Mouse (Mus musculus) liver (tissue): ENCODE results near the gene Ppp2r5c.

ENCODE experiments used
- DNase-seq: peaks from one replicate; pipeline ENCODE4 v3.0.0-alpha.2; 2020; ENCODE audit warnings: mixed read lengths

The Ppp2r5c gene

GRCm38 (mm10) chr12:110444530-110444929, 2.4 kb upstream of the Ppp2r5c start:
- DNase-seq: no peak

DNA sequence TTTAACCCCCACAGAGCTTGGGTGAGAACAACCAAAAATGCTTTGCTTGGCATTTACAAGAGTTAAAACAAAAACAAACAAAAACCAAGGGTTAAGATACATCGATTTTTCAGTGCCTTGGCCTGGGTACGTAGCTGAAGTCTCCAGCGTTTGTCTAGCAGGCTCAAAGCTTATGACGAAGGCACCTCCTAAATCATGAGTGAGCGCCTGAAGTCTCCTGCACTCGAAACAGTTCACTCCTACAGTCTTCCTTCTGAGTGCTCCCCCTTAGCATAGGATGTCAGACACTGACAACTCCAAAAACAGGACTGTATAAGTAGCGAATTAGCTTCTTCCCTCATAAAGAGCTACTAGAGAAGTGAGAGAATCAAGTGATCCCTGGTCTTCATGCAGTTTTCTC, 1.1 kb upstream of the Ppp2r5c start:
- no peak for DNase-seq

DNA sequence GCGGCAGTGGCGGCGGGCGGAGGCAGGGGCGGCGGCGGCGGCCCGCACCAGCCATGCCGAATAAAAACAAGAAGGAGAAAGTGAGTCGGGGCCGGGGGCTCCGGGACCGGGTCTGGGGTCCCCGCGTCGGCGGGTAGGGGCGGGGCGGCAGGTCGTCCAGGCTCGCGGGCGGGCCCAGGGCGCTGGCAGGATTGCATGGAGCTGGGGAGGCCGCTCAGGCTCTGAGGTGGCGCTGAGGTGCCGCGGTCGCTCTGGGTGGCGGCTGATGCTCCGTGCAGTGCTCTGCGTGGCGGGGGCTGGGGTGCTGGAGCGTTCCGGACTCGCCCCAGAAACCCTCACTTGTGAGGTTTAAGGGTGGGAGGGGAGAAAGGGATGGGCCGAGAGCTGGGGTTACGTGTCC, 386 bp downstream of the Ppp2r5c start:
- peak; percentile 67 for DNase-seq

GRCm38 (mm10) chr12:110448767-110449166, 1.8 kb downstream of the Ppp2r5c start:
- DNase-seq: no peak

DNA sequence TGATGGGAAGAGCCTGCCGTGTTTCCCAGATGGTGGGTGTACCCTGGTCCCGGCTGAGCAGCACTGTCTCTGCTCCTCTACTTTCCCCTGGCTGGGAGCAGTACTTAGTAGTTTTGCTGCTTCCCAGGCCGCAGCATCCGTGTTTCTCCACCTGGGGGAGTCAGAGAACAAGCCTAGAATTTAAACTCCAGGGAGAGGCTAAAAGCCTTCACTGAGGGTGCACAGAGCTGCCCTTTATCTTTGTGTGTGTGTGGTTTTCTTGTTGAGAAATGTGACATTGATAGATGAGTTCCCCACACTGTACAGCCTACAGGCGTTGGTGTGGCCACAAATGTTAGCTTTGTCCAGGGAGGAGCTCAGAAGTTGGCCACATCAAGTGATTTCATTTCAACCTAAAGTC, 7.3 kb downstream of the Ppp2r5c start:
- DNase-seq: peak; percentile 71

- no peak for DNase-seq
Measured at GRCm38 (mm10) chr12:110456024-110456423, 9.1 kb downstream of the Ppp2r5c start.

- DNase-seq: no peak
Measured at GRCm38 (mm10) chr12:110458667-110459066, 11.7 kb downstream of the Ppp2r5c start.

- DNase-seq: peak; percentile 11
Measured at GRCm38 (mm10) chr12:110460418-110461300, 13.7 kb downstream of the Ppp2r5c start.

DNA sequence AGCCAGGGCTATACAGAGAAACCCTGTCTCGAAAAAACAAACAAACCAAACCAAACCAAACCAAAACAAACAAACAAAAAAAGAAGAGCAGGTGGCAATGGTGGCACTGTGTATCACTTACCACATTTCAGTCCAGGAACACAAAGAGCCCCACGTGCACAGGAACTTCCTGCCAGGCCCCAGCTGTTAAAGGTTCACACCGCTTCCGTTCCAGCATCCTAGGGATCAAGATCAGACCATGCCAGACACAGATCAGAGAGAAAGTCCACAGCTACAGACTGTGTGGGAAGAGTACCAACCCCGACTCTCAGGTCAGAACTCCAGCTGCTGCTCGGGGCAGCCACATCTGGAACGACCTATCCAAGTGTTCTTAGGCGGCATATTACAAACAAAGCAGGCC, 16.8 kb downstream of the Ppp2r5c start:
- DNase-seq: no peak

- DNase-seq: no peak
Measured at GRCm38 (mm10) chr12:110471426-110471825, 24.5 kb downstream of the Ppp2r5c start.

- DNase-seq: no peak
Measured at GRCm38 (mm10) chr12:110472247-110472646, 25.3 kb downstream of the Ppp2r5c start.

GRCm38 (mm10) chr12:110474497-110474896, 27.6 kb downstream of the Ppp2r5c start:
- DNase-seq: no peak

DNA sequence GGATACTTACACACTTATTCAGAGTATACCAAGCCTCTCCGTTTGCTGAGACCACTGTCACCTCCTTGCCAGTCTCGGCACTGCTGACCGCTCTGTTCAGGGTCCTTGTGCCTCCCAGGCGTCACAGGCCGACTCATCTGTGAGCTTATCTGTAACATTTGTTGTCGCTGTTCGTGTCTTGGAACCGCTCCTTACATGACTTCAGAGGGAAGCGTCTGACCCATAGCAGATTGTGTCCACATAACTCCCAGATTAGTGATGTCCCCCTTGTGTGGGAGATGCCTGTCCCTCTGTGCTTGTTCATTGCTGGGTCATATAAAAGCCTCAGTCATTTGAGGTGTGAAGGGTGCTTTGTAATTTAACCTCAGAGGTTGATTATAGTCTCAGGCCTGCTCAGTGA, 29.6 kb downstream of the Ppp2r5c start:
- no peak for DNase-seq

- DNase-seq: no peak
Measured at GRCm38 (mm10) chr12:110477906-110478305, 31.0 kb downstream of the Ppp2r5c start.

GRCm38 (mm10) chr12:110478601-110479008, 31.7 kb downstream of the Ppp2r5c start:
- no peak for DNase-seq

- no peak for DNase-seq
Measured at GRCm38 (mm10) chr12:110479268-110479667, 32.3 kb downstream of the Ppp2r5c start.

DNA sequence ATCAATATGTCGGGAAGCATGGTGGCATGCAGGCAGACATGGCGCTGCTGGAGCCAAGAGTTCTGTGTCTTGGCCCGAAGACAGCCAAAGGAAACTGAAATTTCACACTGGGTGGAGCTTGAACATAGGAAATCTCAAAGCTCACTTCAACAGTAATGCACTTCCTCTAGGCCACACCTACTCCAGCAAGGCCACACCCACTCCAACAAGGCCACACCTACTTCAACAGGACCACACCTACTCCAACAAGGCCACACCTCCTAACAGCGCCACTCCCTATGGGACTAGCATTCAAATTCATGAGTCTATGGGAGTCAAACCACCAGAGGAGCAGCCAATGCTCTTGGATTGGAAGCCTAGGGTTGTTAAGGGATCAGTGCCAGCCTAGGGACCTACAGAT, 33.8 kb downstream of the Ppp2r5c start:
- DNase-seq: peak; percentile 53

GRCm38 (mm10) chr12:110483761-110484160, 36.8 kb downstream of the Ppp2r5c start:
- DNase-seq: no peak

- DNase-seq: peak; percentile 73
Measured at GRCm38 (mm10) chr12:110484824-110485584, 38.1 kb downstream of the Ppp2r5c start.

DNA sequence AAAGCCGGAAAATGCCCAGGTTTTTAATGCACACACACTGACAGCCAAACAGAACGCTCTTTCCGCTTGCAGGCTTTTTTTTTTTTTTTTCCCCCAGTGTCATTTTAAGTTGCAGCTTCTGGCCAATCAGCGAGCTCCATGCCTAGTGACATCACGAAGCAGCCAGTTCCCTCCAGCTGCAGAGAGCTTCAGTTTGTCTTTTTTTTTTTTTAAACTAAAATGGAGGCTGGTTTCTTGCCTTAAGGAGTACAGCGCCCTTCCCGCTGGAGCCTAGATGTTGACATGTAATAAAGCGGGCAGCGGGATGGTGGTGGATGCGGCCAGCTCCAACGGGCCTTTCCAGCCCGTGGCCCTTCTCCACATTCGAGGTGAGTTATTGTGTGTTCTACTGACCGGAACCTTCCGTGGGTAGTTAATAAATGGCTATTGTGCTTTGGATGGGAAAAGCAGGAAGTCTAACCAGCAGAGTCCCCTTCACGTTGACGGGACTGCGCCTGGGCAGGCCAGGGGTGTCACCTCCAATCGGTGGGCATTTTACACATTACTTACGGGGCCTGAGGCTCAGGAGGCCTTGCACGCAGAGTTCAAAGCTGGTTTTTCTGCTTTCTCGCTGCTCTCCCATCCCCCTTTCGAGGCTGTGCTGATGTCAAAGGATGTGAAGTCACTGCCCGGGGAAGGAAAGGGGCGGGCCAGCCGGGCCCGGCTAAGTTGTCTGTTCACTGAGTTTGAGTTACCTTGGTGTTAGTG, 38.8 kb downstream of the Ppp2r5c start:
- DNase-seq: peak; percentile 86

- no peak for DNase-seq
Measured at GRCm38 (mm10) chr12:110486852-110487251, 39.9 kb downstream of the Ppp2r5c start.

DNA sequence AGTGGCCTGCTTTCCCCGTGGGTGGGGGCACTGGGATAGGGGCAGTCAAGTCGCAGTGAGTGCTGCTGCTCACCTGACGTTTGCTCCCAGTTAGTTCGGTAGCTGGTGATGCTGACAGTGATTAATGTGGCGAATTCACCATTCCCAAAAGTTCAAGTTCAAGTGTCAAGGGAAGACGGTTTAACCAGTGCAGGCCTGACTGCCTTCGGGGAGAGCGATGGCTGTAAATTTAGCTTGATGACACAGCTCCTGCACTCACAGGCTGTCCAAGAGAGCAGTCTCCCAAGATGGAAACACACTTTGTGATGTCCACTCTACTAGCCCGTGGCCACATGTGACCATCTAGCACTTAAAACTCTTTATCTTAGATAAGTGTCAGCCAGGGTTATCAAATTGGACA, 41.1 kb downstream of the Ppp2r5c start:
- no peak for DNase-seq
